Mouse (Mus musculus) MEL (cell line): ENCODE measurements around the gene Opa3. TPM values are rescaled to one million over a fixed set of nuclear protein-coding genes. Genes with fewer than 3 reads are reported as not detected.
A peak's percentile ranks its signal among the peaks of the same experiment; 100 is the strongest.

Experiments used
- DNase-seq: peaks from one replicate; pipeline ENCODE4 v3.0.0; 2011; ENCODE audit warnings: low read depth, low spot score
- H3K27ac ChIP-seq: 2 replicates; pipeline ENCODE4 v1.5.1; 2012; ENCODE audit warnings: low read depth, mild to moderate bottlenecking, control low read depth, low read length, moderate library complexity; ENCODE audit not compliant: control insufficient read depth
- H3K27me3 ChIP-seq, 2 experiments: fragments of 150-350 bp in 1 of 2; sonication (generic) in 1 of 2; 2 replicates each; pipeline ENCODE4 v1.6.1; 2012; ENCODE audit warnings: low read length in 2 of 2, mild to moderate bottlenecking in 2 of 2, improper control_type of control experiment in 1 of 2, moderate library complexity in 1 of 2; ENCODE audit not compliant: insufficient read depth in 2 of 2, control insufficient read depth in 1 of 2
- H3K36me3 ChIP-seq, 2 experiments: 2 replicates each; pipeline ENCODE4 v1.6.1; 2012 to 2014; ENCODE audit warnings: low read length in 2 of 2, improper control_type of control experiment in 1 of 2, inconsistent platforms in 1 of 2, mild to moderate bottlenecking in 1 of 2; ENCODE audit not compliant: insufficient read depth in 2 of 2, control insufficient read depth in 1 of 2
- H3K4me1 ChIP-seq, 2 experiments: fragments of 150-350 bp in 1 of 2; sonication (generic) in 1 of 2; 2 replicates each; pipeline ENCODE4 v1.6.1; 2012; ENCODE audit warnings: low read length in 2 of 2, improper control_type of control experiment in 1 of 2, mild to moderate bottlenecking in 1 of 2; ENCODE audit not compliant: insufficient read depth in 2 of 2, control insufficient read depth in 1 of 2
- H3K4me3 ChIP-seq, 2 experiments: fragments of 150-350 bp in 1 of 2; sonication (generic) in 1 of 2; 2 replicates each; pipeline ENCODE4 v1.5.1; 2012; ENCODE audit warnings: low read depth in 2 of 2, low read length in 2 of 2, mild to moderate bottlenecking in 2 of 2, moderate library complexity in 2 of 2, control low read depth in 1 of 2, improper control_type of control experiment in 1 of 2; ENCODE audit not compliant: control insufficient read depth in 1 of 2, insufficient read depth in 1 of 2
- H3K79me2 ChIP-seq: 2 replicates; pipeline ENCODE4 v1.6.1; 2012; ENCODE audit warnings: mild to moderate bottlenecking, low read length, moderate library complexity; ENCODE audit not compliant: control insufficient read depth, poor library complexity, insufficient read depth
- H3K9ac ChIP-seq: 2 replicates; pipeline ENCODE4 v1.6.1; 2012; ENCODE audit warnings: low read depth, mild to moderate bottlenecking, control low read depth, low read length, moderate library complexity; ENCODE audit not compliant: control insufficient read depth, poor library complexity, severe bottlenecking
- H3K9me3 ChIP-seq: fragments of 150-350 bp; sonication (generic); replicated peaks from 2 replicates; pipeline ENCODE4 v1.6.1; 2012; ENCODE audit warnings: mild to moderate bottlenecking, low read length, improper control_type of control experiment, moderate library complexity; ENCODE audit not compliant: insufficient read depth
- BHLHE40 ChIP-seq: IDR thresholded peaks from 2 replicates; pipeline ENCODE4 v1.6.1; 2012; ENCODE audit warnings: low read depth, mild to moderate bottlenecking, inconsistent platforms, low read length, improper control_type of control experiment, borderline replicate concordance
- CHD1 ChIP-seq: IDR thresholded peaks from 2 replicates; pipeline ENCODE4 v1.6.1; 2012; ENCODE audit warnings: low read depth, mild to moderate bottlenecking, inconsistent platforms, low read length, improper control_type of control experiment
- CHD2 ChIP-seq: IDR thresholded peaks from 2 replicates; pipeline ENCODE4 v1.6.1; 2011; ENCODE audit warnings: low read length, improper control_type of control experiment
- CTCF ChIP-seq, 3 experiments: IDR thresholded peaks in 2 of 3; conservative IDR thresholded peaks in 1 of 3; 2 replicates each; pipeline ENCODE4 v1.5.1; 2011 to 2012; ENCODE audit warnings: low read length in 3 of 3, low read depth in 2 of 3, mild to moderate bottlenecking in 2 of 3, improper control_type of control experiment in 1 of 3, inconsistent platforms in 1 of 3, mixed read lengths in 1 of 3, moderate library complexity in 1 of 3; ENCODE audit not compliant: control insufficient read depth in 1 of 3, insufficient read depth in 1 of 3, poor library complexity in 1 of 3, severe bottlenecking in 1 of 3
- E2F4 ChIP-seq: IDR thresholded peaks from 2 replicates; pipeline ENCODE4 v1.6.1; 2011; ENCODE audit warnings: low read depth, low read length, improper control_type of control experiment, borderline replicate concordance
- ELF1 ChIP-seq: IDR thresholded peaks from 2 replicates; pipeline ENCODE4 v1.6.1; 2014; ENCODE audit warnings: low read depth, mild to moderate bottlenecking, inconsistent platforms, low read length, improper control_type of control experiment, moderate library complexity
- EP300 ChIP-seq, 2 experiments: IDR thresholded peaks; 2 replicates each; pipeline ENCODE4 v1.6.1; 2011; ENCODE audit warnings: improper control_type of control experiment in 2 of 2, low read length in 2 of 2, low read depth in 1 of 2, mild to moderate bottlenecking in 1 of 2
- ETS1 ChIP-seq: IDR thresholded peaks from 2 replicates; pipeline ENCODE4 v1.6.1; 2012; ENCODE audit warnings: low read depth, mild to moderate bottlenecking, inconsistent platforms, low read length, improper control_type of control experiment, moderate library complexity
- GABPA ChIP-seq: IDR thresholded peaks from 2 replicates; pipeline ENCODE4 v1.6.1; 2012; ENCODE audit warnings: low read depth, mild to moderate bottlenecking, inconsistent platforms, low read length, improper control_type of control experiment, moderate library complexity
- GATA1 ChIP-seq: IDR thresholded peaks from 2 replicates; pipeline ENCODE4 v1.6.1; 2011; ENCODE audit warnings: low read depth, low read length, improper control_type of control experiment
- HCFC1 ChIP-seq: IDR thresholded peaks from 2 replicates; pipeline ENCODE4 v1.6.1; 2012; ENCODE audit warnings: low read depth, mild to moderate bottlenecking, inconsistent platforms, low read length, improper control_type of control experiment, moderate library complexity
- JUND ChIP-seq: IDR thresholded peaks from 2 replicates; pipeline ENCODE4 v1.6.1; 2011; ENCODE audit warnings: low read depth, mild to moderate bottlenecking, improper control_type of control experiment, low read length
- KAT2A ChIP-seq: conservative IDR thresholded peaks from 2 replicates; pipeline ENCODE4 v1.6.1; 2012; ENCODE audit warnings: low read depth, low read length, improper control_type of control experiment, inconsistent platforms
- MAFK ChIP-seq: IDR thresholded peaks from 2 replicates; pipeline ENCODE4 v1.6.1; 2011; ENCODE audit warnings: low read depth, mild to moderate bottlenecking, low read length, improper control_type of control experiment, borderline replicate concordance
- MAX ChIP-seq: IDR thresholded peaks from 2 replicates; pipeline ENCODE4 v1.6.1; 2011; ENCODE audit warnings: low read length, improper control_type of control experiment
- MAZ ChIP-seq: IDR thresholded peaks from 2 replicates; pipeline ENCODE4 v1.6.1; 2012; ENCODE audit warnings: low read depth, mild to moderate bottlenecking, inconsistent platforms, low read length, improper control_type of control experiment
- MEF2A ChIP-seq: IDR thresholded peaks from 2 replicates; pipeline ENCODE4 v1.6.1; 2014; ENCODE audit warnings: low read depth, mild to moderate bottlenecking, inconsistent platforms, low read length, improper control_type of control experiment; ENCODE audit not compliant: poor library complexity, insufficient replicate concordance, severe bottlenecking; ENCODE audit errors: extremely low read depth
- MXI1 ChIP-seq: IDR thresholded peaks from 2 replicates; pipeline ENCODE4 v1.6.1; 2011; ENCODE audit warnings: mild to moderate bottlenecking, low read depth, low read length, improper control_type of control experiment
- MYB ChIP-seq: IDR thresholded peaks from 2 replicates; pipeline ENCODE4 v1.6.1; 2011; ENCODE audit warnings: mild to moderate bottlenecking, low read depth, low read length, improper control_type of control experiment
- MYC ChIP-seq: IDR thresholded peaks from 2 replicates; pipeline ENCODE4 v1.6.1; 2011; ENCODE audit warnings: low read depth, mild to moderate bottlenecking, low read length, improper control_type of control experiment, moderate library complexity
- NELFE ChIP-seq: IDR thresholded peaks from 2 replicates; pipeline ENCODE4 v1.6.1; 2011; ENCODE audit warnings: low read depth, low read length, improper control_type of control experiment
- NRF1 ChIP-seq: IDR thresholded peaks from 2 replicates; pipeline ENCODE4 v1.6.1; 2014; ENCODE audit warnings: low read depth, mild to moderate bottlenecking, inconsistent platforms, low read length, improper control_type of control experiment, moderate library complexity; ENCODE audit not compliant: poor library complexity, insufficient read depth, severe bottlenecking
- POLR2A ChIP-seq, 2 experiments: IDR thresholded peaks; 2 replicates each; pipeline ENCODE4 v1.6.1; 2011 to 2012; ENCODE audit warnings: low read length in 2 of 2, mild to moderate bottlenecking in 2 of 2, control low read depth in 1 of 2, improper control_type of control experiment in 1 of 2, low read depth in 1 of 2, moderate library complexity in 1 of 2; ENCODE audit not compliant: control insufficient read depth in 1 of 2, insufficient read depth in 1 of 2, poor library complexity in 1 of 2
- POLR2AphosphoS2 ChIP-seq: IDR thresholded peaks from 2 replicates; pipeline ENCODE4 v1.6.1; 2011; ENCODE audit warnings: low read length, improper control_type of control experiment
- RAD21 ChIP-seq: IDR thresholded peaks from 2 replicates; pipeline ENCODE4 v1.6.1; 2011; ENCODE audit warnings: mild to moderate bottlenecking, low read depth, low read length, improper control_type of control experiment
- RCOR1 ChIP-seq: IDR thresholded peaks from 2 replicates; pipeline ENCODE4 v1.6.1; 2012; ENCODE audit warnings: low read depth, mild to moderate bottlenecking, inconsistent platforms, low read length, improper control_type of control experiment
- SMC3 ChIP-seq: IDR thresholded peaks from 2 replicates; pipeline ENCODE4 v1.6.1; 2011; ENCODE audit warnings: low read depth, low read length, improper control_type of control experiment
- TBP ChIP-seq: IDR thresholded peaks from 2 replicates; pipeline ENCODE4 v1.8.0; 2011; ENCODE audit warnings: low read depth, low read length, improper control_type of control experiment
- TCF12 ChIP-seq: IDR thresholded peaks from 2 replicates; pipeline ENCODE4 v1.6.1; 2014; ENCODE audit warnings: low read depth, mild to moderate bottlenecking, inconsistent platforms, low read length, improper control_type of control experiment, moderate library complexity
- UBTF ChIP-seq: IDR thresholded peaks from 2 replicates; pipeline ENCODE4 v1.6.1; 2012; ENCODE audit warnings: low read depth, mild to moderate bottlenecking, inconsistent platforms, low read length, improper control_type of control experiment, moderate library complexity, borderline replicate concordance; ENCODE audit not compliant: insufficient read depth
- USF1 ChIP-seq: IDR thresholded peaks from 2 replicates; pipeline ENCODE4 v1.6.1; 2014; ENCODE audit warnings: low read depth, mild to moderate bottlenecking, inconsistent platforms, low read length, improper control_type of control experiment, moderate library complexity
- USF2 ChIP-seq, 2 experiments: IDR thresholded peaks; 2 replicates each; pipeline ENCODE4 v1.6.1; 2011 to 2012; ENCODE audit warnings: improper control_type of control experiment in 2 of 2, low read length in 2 of 2, borderline replicate concordance in 1 of 2, inconsistent platforms in 1 of 2, low read depth in 1 of 2, mild to moderate bottlenecking in 1 of 2; ENCODE audit not compliant: insufficient read depth in 1 of 2
- ZC3H11A ChIP-seq: IDR thresholded peaks from 2 replicates; pipeline ENCODE4 v1.6.1; 2012; ENCODE audit warnings: low read depth, mild to moderate bottlenecking, inconsistent platforms, low read length, improper control_type of control experiment
- ZKSCAN1 ChIP-seq: IDR thresholded peaks from 2 replicates; pipeline ENCODE4 v1.6.1; 2012; ENCODE audit warnings: low read depth, mild to moderate bottlenecking, inconsistent platforms, low read length, improper control_type of control experiment, moderate library complexity
- ZMIZ1 ChIP-seq: IDR thresholded peaks from 2 replicates; pipeline ENCODE4 v1.6.1; 2012; ENCODE audit warnings: low read depth, mild to moderate bottlenecking, inconsistent platforms, low read length, improper control_type of control experiment, moderate library complexity
- ZNF384 ChIP-seq: IDR thresholded peaks from 2 replicates; pipeline ENCODE4 v1.6.1; 2012; ENCODE audit warnings: low read depth, mild to moderate bottlenecking, inconsistent platforms, low read length, improper control_type of control experiment
- polyA plus RNA-seq, 2 experiments: library from polyadenylated mRNA; stranded (reverse) in 1 of 2; unstranded in 1 of 2; fragments of >175 nt in 1 of 2; fragments of >200 nt in 1 of 2; gene quantifications; 2 replicates each; pipeline versions ENCODE4 v1.2.1 to v1.2.4; 2012; ENCODE audit warnings: low replicate concordance in 2 of 2, low read depth in 1 of 2; ENCODE audit not compliant: insufficient read length in 2 of 2, insufficient read depth in 1 of 2, missing spikeins in 1 of 2
- total RNA-seq: library from RNA; depleted of rRNA; stranded (reverse); fragments of 300-350 nt; gene quantifications from 2 replicates; pipeline ENCODE4 v1.2.3, GENCODE M21; 2012

The Opa3 gene
- total and polyA plus RNA-seq, 3 experiments: 18.5 to 85.4 (median 37.2) TPM

DNA sequence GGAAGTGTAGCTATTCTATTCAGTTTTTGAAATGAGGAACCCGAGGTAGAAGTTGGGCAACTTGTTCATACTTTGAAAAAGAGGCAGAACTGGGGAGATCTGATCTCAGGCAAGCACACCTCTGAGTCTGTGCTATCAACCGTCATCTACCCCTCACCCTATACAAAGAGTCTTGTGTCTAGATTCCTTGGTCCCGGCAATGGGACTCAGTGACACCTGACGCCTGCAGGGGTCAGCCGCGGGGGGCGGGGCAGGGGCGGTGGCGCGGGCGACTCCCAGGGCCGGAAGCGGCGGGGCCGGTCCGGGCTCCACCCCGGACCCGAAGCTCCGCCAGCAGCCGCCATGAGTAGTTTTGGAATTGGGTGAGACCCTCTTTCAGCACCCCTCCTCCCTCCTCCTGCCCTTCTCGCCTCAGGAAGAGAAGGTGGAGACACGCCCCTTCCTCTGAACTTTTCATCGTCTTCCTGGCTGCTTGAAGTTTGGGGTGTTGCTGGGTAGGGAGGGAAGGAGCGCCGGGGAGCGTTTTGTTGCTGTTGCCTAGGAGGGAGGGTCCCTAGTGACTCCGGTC lies 47.2 kb upstream of the Opa3 start:
- Histone ChIP-seq H3K4me1 (peaks cover 9 to 28% of the 10 kb centered on the region in 2 experiments), H3K27me3 (no peaks in the 10 kb centered on the region), H3K4me3 (peak overlapping the region; percentile 63 to 83), H3K9me3 (no peaks in the 10 kb centered on the region), H3K9ac (peak overlapping the region; percentile 67), H3K36me3 (peaks cover 0 to 8% of the 10 kb centered on the region in 2 experiments; a peak in 2 of 4 replicates), H3K27ac (peak overlapping the region; percentile 77), H3K79me2 (no peaks in the 10 kb centered on the region)
- peak; percentile 89 for DNase-seq
- TF ChIP-seq MXI1 (peak; percentile 79), ZC3H11A (no peak), NRF1 (no peak), RAD21 (no peak), CHD1 (no peak), TBP (no peak), POLR2AphosphoS2 (no peak), BHLHE40 (no peak), POLR2A (IDR thresholded peaks at IDR 0.05; ENCODE audit: control insufficient read depth in 1 of 2, insufficient read depth in 1 of 2, low read depth in 1 of 2, low read length in 2 of 2, poor library complexity in 1 of 2) (peak; percentile 49 to 57; a peak in 2 of 4 replicates), GATA1 (no peak), KAT2A (no peak), MEF2A (no peak), MYC (peak; percentile 23; the same call in 1 of the 2 replicates), MYB (no peak), MAFK (no peak), GABPA (no peak), SMC3 (no peak; the same call in 1 of the 2 replicates), CHD2 (no peak), CTCF (IDR thresholded peaks at IDR 0.05 in 2 of 3, conservative IDR thresholded peaks at IDR 0.05 in 1 of 3; ENCODE audit: control insufficient read depth in 1 of 3, insufficient read depth in 1 of 3, low read depth in 2 of 3, low read length in 3 of 3, poor library complexity in 1 of 3, severe bottlenecking in 1 of 3) (peak in 1 of 3 experiments; percentile 19; a peak in 1 of 6 replicates), USF2 (IDR thresholded peaks at IDR 0.05; ENCODE audit: borderline replicate concordance in 1 of 2, insufficient read depth in 1 of 2, low read depth in 1 of 2, low read length in 2 of 2) (no peak), USF1 (0 out of 2 replicates have a peak, but pooled peaks have one; percentile 6), RCOR1 (no peak; the same call in 1 of the 2 replicates), ELF1 (no peak; the same call in none of the 2 replicates), HCFC1 (peak; percentile 71), ZMIZ1 (no peak), ETS1 (peak; percentile 39; the same call in 1 of the 2 replicates), E2F4 (no peak), ZNF384 (no peak), UBTF (no peak), EP300 (IDR thresholded peaks at IDR 0.05; ENCODE audit: low read depth in 1 of 2, low read length in 2 of 2) (peak in 1 of 2 experiments; percentile 11; a peak in 1 of 4 replicates), JUND (no peak), MAZ (peak; percentile 73; the same call in 1 of the 2 replicates), TCF12 (no peak; the same call in 1 of the 2 replicates), NELFE (peak; percentile 28), MAX (0 out of 2 replicates have a peak, but pooled peaks have one; percentile 3), ZKSCAN1 (no peak)
